Mouse (Mus musculus) liver, embryonic 11.5 days (tissue): ENCODE measurements around the gene 2810004N23Rik. TPM values are rescaled to one million over a fixed set of nuclear protein-coding genes. Genes with fewer than 3 reads are reported as not detected.

Source experiments
- ATAC-seq: fragments of 200-750 bp; cut with Nextera tagmentation; replicated peaks from 2 replicates; pipeline ENCODE4 v1.8.0; 2017; ENCODE audit warnings: moderate number of reproducible peaks, mild to moderate bottlenecking, moderate TSS enrichment, moderate library complexity; ENCODE audit not compliant: low FRiP score
- DNase-seq: peaks from one replicate; pipeline ENCODE4 v3.0.0-alpha.2; 2017; ENCODE audit warnings: low spot score
- H3K27ac ChIP-seq: fragments of 300-500 bp; sonication (generic); 2 replicates; pipeline ENCODE4 v1.5.1; 2014; ENCODE audit warnings: mild to moderate bottlenecking, low read depth, low read length, control low read depth
- H3K27me3 ChIP-seq: fragments of 300-500 bp; sonication (generic); replicated peaks from 2 replicates; pipeline ENCODE4 v1.6.1; 2014; ENCODE audit warnings: low read length, mixed read lengths; ENCODE audit not compliant: control insufficient read depth, insufficient read depth
- H3K36me3 ChIP-seq: fragments of 300-500 bp; sonication (generic); 2 replicates; pipeline ENCODE4 v1.6.1; 2014; ENCODE audit warnings: mild to moderate bottlenecking, low read length, moderate library complexity, mixed read lengths; ENCODE audit not compliant: control insufficient read depth, insufficient read depth
- H3K4me1 ChIP-seq: fragments of 300-500 bp; sonication (generic); replicated peaks from 2 replicates; pipeline ENCODE4 v1.6.1; 2014; ENCODE audit warnings: low read length, mixed read lengths; ENCODE audit not compliant: control insufficient read depth, insufficient read depth
- H3K4me2 ChIP-seq: fragments of 300-500 bp; sonication (generic); 2 replicates; pipeline ENCODE4 v1.6.1; 2014; ENCODE audit warnings: mild to moderate bottlenecking, control low read depth, moderate library complexity
- H3K4me3 ChIP-seq: fragments of 300-500 bp; sonication (generic); 2 replicates; pipeline ENCODE4 v1.5.1; 2014; ENCODE audit warnings: low read depth, low read length, control low read depth
- H3K9ac ChIP-seq: fragments of 300-500 bp; sonication (generic); 2 replicates; pipeline ENCODE4 v1.6.1; 2014; ENCODE audit warnings: low read depth, low read length, control low read depth
- H3K9me3 ChIP-seq: fragments of 300-500 bp; sonication (generic); 2 replicates; pipeline ENCODE4 v1.6.1; 2016; ENCODE audit warnings: low read length, inconsistent platforms, mixed read lengths; ENCODE audit not compliant: control insufficient read depth
- WGBS: fragments of 180-500 bp; shearing (Covaris S2); extraction: QIAGEN DNeasy Blood & Tissue Kit; methylation state at CpG from one replicate; pipeline ENCODE4 v1.1.7; 2014; 5-methylcytosine and 5-hydroxymethylcytosine counted together
- polyA plus RNA-seq: library from polyadenylated mRNA; unstranded; fragments of >200 nt; fragmentation: Nextera tagmentation; extraction: Ambion mirVana; gene quantifications from 2 replicates; pipeline ENCODE4 v1.2.1, GENCODE M21; 2014

The 2810004N23Rik gene
- polyA plus RNA-seq, 1 experiment from 2014 or later: 71.5 TPM

DNA sequence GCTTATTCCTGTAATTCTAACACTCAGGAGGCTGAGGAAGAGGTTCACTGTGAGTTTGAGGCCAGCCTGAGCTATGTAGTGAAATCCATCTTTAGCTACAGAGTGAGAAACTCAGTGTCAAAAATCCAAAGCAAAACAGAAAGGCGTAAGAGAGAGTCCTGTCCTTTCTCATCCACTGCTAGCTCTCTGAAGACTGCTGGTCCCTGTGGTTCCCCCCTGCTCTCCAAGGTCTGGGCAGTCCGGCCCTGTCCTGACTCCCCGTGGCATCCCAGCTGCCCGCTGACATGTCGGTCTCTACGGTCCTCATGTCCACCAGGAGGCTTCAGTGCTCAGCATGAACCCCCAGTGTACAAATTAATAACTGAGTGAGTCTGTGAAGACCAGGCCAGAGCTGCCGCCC is 26.6 kb downstream of the 2810004N23Rik start:
- no peak for ATAC-seq

GRCm38 (mm10) chr8:124835848-124836247 is 27.1 kb downstream of the 2810004N23Rik start:
- peaks cover 16% of the 10 kb centered on the region for H3K36me3 ChIP-seq
- no peak overlapping the region for H3K9ac ChIP-seq
- no peak overlapping the region for H3K4me2 ChIP-seq
- H3K4me3 ChIP-seq: no peak overlapping the region
- no peak for ATAC-seq
- no peak overlapping the region for H3K27ac ChIP-seq
- no peaks in the 10 kb centered on the region for H3K4me1 ChIP-seq
- no peaks in the 10 kb centered on the region for H3K9me3 ChIP-seq
- no peak for DNase-seq
- H3K27me3 ChIP-seq: no peaks in the 10 kb centered on the region

More for the DNA sequence above, 26.6 kb downstream of the 2810004N23Rik start:
- no peak overlapping the region for H3K4me3 ChIP-seq
- no peaks in the 10 kb centered on the region for H3K9me3 ChIP-seq
- no peaks in the 10 kb centered on the region for H3K4me1 ChIP-seq
- H3K27ac ChIP-seq: no peak overlapping the region
- no peaks in the 10 kb centered on the region for H3K27me3 ChIP-seq
- peaks cover 16% of the 10 kb centered on the region for H3K36me3 ChIP-seq
- no peak overlapping the region for H3K4me2 ChIP-seq
- no peak for DNase-seq
- H3K9ac ChIP-seq: no peak overlapping the region
- 85% methylated on average over 7 of the region's 7 CpGs for WGBS

GRCm38 (mm10) chr8:124833430-124834205 is 29.3 kb downstream of the 2810004N23Rik start:
- H3K4me3 ChIP-seq: no peak overlapping the region
- ATAC-seq (no peak), DNase-seq (no peak)
- H3K27ac ChIP-seq: no peak overlapping the region
- no peaks in the 10 kb centered on the region for H3K9me3 ChIP-seq
- peaks cover 2% of the 10 kb centered on the region; the same call in 1 of the 2 replicates for H3K36me3 ChIP-seq
- H3K27me3 ChIP-seq: peaks cover 2% of the 10 kb centered on the region; the same call in 1 of the 2 replicates
- no peak overlapping the region for H3K4me2 ChIP-seq
- H3K9ac ChIP-seq: no peak overlapping the region
- 36% methylated on average over 15 of the region's 15 CpGs for WGBS
- no peaks in the 10 kb centered on the region for H3K4me1 ChIP-seq

GRCm38 (mm10) chr8:124831941-124832340 is 31.0 kb downstream of the 2810004N23Rik start:
- no peak overlapping the region for H3K27ac ChIP-seq
- ATAC-seq (no peak), DNase-seq (no peak)
- H3K4me1 ChIP-seq: no peaks in the 10 kb centered on the region
- peaks cover 2% of the 10 kb centered on the region; the same call in 1 of the 2 replicates for H3K27me3 ChIP-seq
- no peaks in the 10 kb centered on the region for H3K9me3 ChIP-seq
- H3K9ac ChIP-seq: no peak overlapping the region
- no peak overlapping the region for H3K4me2 ChIP-seq
- WGBS: 82% methylated on average over 6 of the region's 6 CpGs
- no peaks in the 10 kb centered on the region for H3K36me3 ChIP-seq
- H3K4me3 ChIP-seq: no peak overlapping the region

GRCm38 (mm10) chr8:124831531-124831930 is 31.4 kb downstream of the 2810004N23Rik start:
- Histone ChIP-seq H3K4me2 (no peak overlapping the region), H3K9ac (no peak overlapping the region), H3K4me3 (no peak overlapping the region), H3K9me3 (no peaks in the 10 kb centered on the region), H3K36me3 (no peaks in the 10 kb centered on the region), H3K27ac (no peak overlapping the region), H3K27me3 (peaks cover 2% of the 10 kb centered on the region; the same call in 1 of the 2 replicates), H3K4me1 (no peaks in the 10 kb centered on the region)
- WGBS: 79% methylated on average over 6 of the region's 6 CpGs
- ATAC-seq: no peak
- DNase-seq: no peak

- Histone ChIP-seq H3K4me2 (no peak overlapping the region), H3K9ac (no peak overlapping the region), H3K36me3 (no peaks in the 10 kb centered on the region), H3K4me1 (no peaks in the 10 kb centered on the region), H3K4me3 (no peak overlapping the region), H3K27ac (no peak overlapping the region), H3K27me3 (peaks cover 2% of the 10 kb centered on the region; the same call in 1 of the 2 replicates), H3K9me3 (no peaks in the 10 kb centered on the region)
- ATAC-seq: no peak
- DNase-seq: no peak
- WGBS: 65% methylated on average over 13 of the region's 13 CpGs
Observed at GRCm38 (mm10) chr8:124830050-124830449, 32.9 kb downstream of the 2810004N23Rik start.

DNA sequence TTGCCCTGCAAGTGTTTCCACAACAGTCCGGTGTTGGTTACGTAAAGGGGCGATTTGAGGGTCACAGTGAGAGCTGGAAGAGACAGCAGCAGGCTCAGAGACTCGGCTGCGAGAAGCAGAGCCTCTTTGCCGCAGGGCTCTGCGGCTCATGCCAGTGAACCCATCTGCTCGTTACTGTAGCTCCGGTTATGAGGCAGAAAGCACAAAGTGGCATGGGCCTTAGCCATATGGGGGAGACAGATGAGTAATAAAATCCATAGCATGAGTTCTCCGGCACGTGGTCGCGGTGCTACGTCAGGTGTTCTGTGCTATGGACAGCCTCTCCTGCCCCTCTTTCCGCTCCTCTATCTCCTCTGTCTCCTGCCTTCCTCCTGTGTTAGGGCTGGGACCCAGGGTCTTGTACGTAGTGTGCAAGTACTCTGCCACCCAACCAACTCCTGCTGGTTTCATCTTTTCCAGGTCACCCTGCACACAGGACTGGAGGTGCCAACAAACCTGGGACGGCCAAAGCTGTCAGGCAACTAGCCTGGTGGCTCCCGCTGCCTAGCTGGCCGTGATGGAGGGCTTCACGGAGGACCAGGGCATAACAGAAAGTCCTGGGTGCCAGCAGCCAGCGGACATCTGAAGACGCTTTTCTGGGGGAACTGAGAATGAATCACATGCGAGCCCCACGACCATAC is 34.2 kb downstream of the 2810004N23Rik start:
- Histone ChIP-seq H3K4me2 (no peak overlapping the region), H3K4me3 (no peak overlapping the region), H3K4me1 (no peaks in the 10 kb centered on the region), H3K27me3 (peaks cover 2% of the 10 kb centered on the region; the same call in 1 of the 2 replicates), H3K27ac (no peak overlapping the region), H3K9ac (no peak overlapping the region), H3K36me3 (no peaks in the 10 kb centered on the region), H3K9me3 (no peaks in the 10 kb centered on the region)
- WGBS: 80% methylated on average over 24 of the region's 24 CpGs
- no peak for ATAC-seq
- DNase-seq: no peak

GRCm38 (mm10) chr8:124827387-124827786 is 35.5 kb downstream of the 2810004N23Rik start:
- Histone ChIP-seq H3K27me3 (peaks cover 2% of the 10 kb centered on the region; the same call in 1 of the 2 replicates), H3K36me3 (no peaks in the 10 kb centered on the region), H3K27ac (no peak overlapping the region), H3K4me2 (no peak overlapping the region), H3K9ac (no peak overlapping the region), H3K9me3 (no peaks in the 10 kb centered on the region), H3K4me1 (no peaks in the 10 kb centered on the region), H3K4me3 (no peak overlapping the region)
- 4% methylated on average over 5 of the region's 5 CpGs for WGBS
- no peak for ATAC-seq
- DNase-seq: no peak
